Comparison of ENCODE assay signal across 9 mouse cellular contexts in the genomic region with DNA sequence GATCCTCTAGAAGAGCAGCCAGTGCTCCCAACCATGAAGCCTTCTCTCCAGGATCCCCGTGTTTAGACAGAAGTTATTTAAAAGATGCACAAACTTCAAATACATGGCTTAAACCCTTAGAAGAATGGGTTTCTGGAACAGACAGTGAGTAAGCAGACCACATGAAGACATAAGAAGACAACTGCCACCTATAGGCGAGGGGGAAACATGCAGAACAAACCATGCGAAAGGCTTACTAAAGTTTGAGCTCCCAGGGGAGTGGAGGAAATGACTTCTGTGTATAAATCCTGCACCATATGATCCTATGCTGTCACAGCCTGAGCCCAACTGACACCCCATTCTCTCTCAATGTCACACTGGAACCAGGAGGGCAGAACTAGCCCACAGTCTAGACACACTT.
DNase-seq lines count a peak whose midpoint lies in the region; ATAC-seq and TF ChIP-seq lines count a peak whose summit lies in the region.
"Had no signal": no experiment of that assay in that cellular context is flagged by ENCODE, and none has a peak within 500 bp of the region (broad histone marks: within the 10 kb centered on the region; RNA-seq: fewer than 3 reads in every experiment).

No protein-coding gene starts in this region.

- no peaks in the 10 kb centered on the region for H3K4me1 ChIP-seq in kidney, adult 2 months (ENCODE audit: control insufficient read depth, insufficient read depth, low read length)
- H3K4me1 ChIP-seq in kidney, embryonic 14.5 days (ENCODE audit: control insufficient read depth, insufficient read depth, low read length), result no peaks in the 10 kb centered on the region
- H3K4me1 ChIP-seq in intestine, embryonic 15.5 days (replicated peaks), result no peaks in the 10 kb centered on the region
- H3K4me1 ChIP-seq in hindbrain, embryonic 13.5 days (replicated peaks), result peaks cover 13% of the 10 kb centered on the region

- H3K27me3 ChIP-seq in kidney, adult 2 months (replicated peaks; ENCODE audit: control insufficient read depth, insufficient read depth, low read length), result no peaks in the 10 kb centered on the region
- no peaks in the 10 kb centered on the region for H3K27me3 ChIP-seq in kidney, embryonic 14.5 days (ENCODE audit: control insufficient read depth, insufficient read depth, low read length)
- H3K27me3 ChIP-seq in intestine, embryonic 15.5 days (replicated peaks), result no peaks in the 10 kb centered on the region
- no peaks in the 10 kb centered on the region for H3K27me3 ChIP-seq in hindbrain, embryonic 13.5 days

- no peaks in the 10 kb centered on the region for H3K9me3 ChIP-seq in kidney, embryonic 14.5 days (ENCODE audit: control insufficient read depth, low read length)
- no peaks in the 10 kb centered on the region for H3K9me3 ChIP-seq in intestine, embryonic 15.5 days
- H3K9me3 ChIP-seq in hindbrain, embryonic 13.5 days, result no peaks in the 10 kb centered on the region

- no peak for TF ChIP-seq POLR2A in kidney, adult 2 months (IDR thresholded peaks at IDR 0.05; ENCODE audit: low read depth, low read length)

- no peak overlapping the region for H3K27ac ChIP-seq in kidney, adult 2 months (ENCODE audit: insufficient read depth, low read depth, low read length)
- no peak overlapping the region for H3K27ac ChIP-seq in kidney, embryonic 14.5 days (ENCODE audit: low read depth, low read length)
- H3K27ac ChIP-seq in intestine, embryonic 15.5 days, result no peak overlapping the region
- H3K27ac ChIP-seq in hindbrain, embryonic 13.5 days, result no peak overlapping the region

- H3K36me3 ChIP-seq in kidney, adult 2 months (ENCODE audit: control insufficient read depth, insufficient read depth, low read length), result no peaks in the 10 kb centered on the region; the same call in 1 of the 2 replicates
- H3K36me3 ChIP-seq in kidney, embryonic 14.5 days (ENCODE audit: control insufficient read depth, insufficient read depth, low read length), result peaks cover 3% of the 10 kb centered on the region; the same call in 1 of the 2 replicates
- H3K36me3 ChIP-seq in intestine, embryonic 15.5 days, result no peaks in the 10 kb centered on the region
- no peaks in the 10 kb centered on the region for H3K36me3 ChIP-seq in hindbrain, embryonic 13.5 days

- ATAC-seq in kidney, embryonic 14.5 days (ENCODE audit: low FRiP score, low TSS enrichment), result no peak
- peak; percentile 76 for ATAC-seq in common myeloid progenitor, adult 5-6 weeks (replicated peaks; ENCODE audit: low read depth, poor library complexity, severe bottlenecking)
- 0 out of 2 replicates have a peak, but pooled peaks have one; percentile 47 for ATAC-seq in megakaryocyte-erythroid progenitor cell, adult 5-6 weeks (replicated peaks; ENCODE audit: low FRiP score, low TSS enrichment, poor library complexity, severe bottlenecking)
- ATAC-seq in erythroblast, adult 5-6 weeks (replicated peaks; ENCODE audit: low FRiP score, poor library complexity, severe bottlenecking), result no peak
- ATAC-seq in intestine, embryonic 15.5 days, result no peak
- ATAC-seq in hindbrain, embryonic 13.5 days (ENCODE audit: low FRiP score), result no peak

- 63% methylated on average over 3 of the region's 3 CpGs for WGBS in kidney, adult 2 months
- WGBS in kidney, embryonic 14.5 days, result 57% methylated on average over 3 of the region's 3 CpGs
- 57% methylated on average over 3 of the region's 3 CpGs for WGBS in intestine, embryonic 15.5 days
- WGBS in hindbrain, embryonic 13.5 days, result 59% methylated on average over 3 of the region's 3 CpGs

- peak; percentile 36 for DNase-seq in kidney, adult 2 months
- peak; percentile 47 for DNase-seq in ES-CJ7 (ENCODE audit: low read depth, low spot score)

- no peak overlapping the region for H3K4me3 ChIP-seq in kidney, adult 2 months (ENCODE audit: insufficient read depth, low read depth, low read length)
- no peak overlapping the region for H3K4me3 ChIP-seq in kidney, embryonic 14.5 days (ENCODE audit: low read length)
- no peak overlapping the region for H3K4me3 ChIP-seq in intestine, embryonic 15.5 days (replicated peaks)
- no peak overlapping the region for H3K4me3 ChIP-seq in hindbrain, embryonic 13.5 days
- H3K4me3 ChIP-seq: myocyte had no signal

- no peak overlapping the region for H3K4me2 ChIP-seq in kidney, embryonic 14.5 days (replicated peaks; ENCODE audit: low read depth, low read length)
- no peak overlapping the region for H3K4me2 ChIP-seq in intestine, embryonic 15.5 days (replicated peaks)
- no peak overlapping the region for H3K4me2 ChIP-seq in hindbrain, embryonic 13.5 days

- TF ChIP-seq CTCF in kidney, adult 2 months (conservative IDR thresholded peaks at IDR 0.05; ENCODE audit: insufficient read depth, insufficient read length, low read depth, low read length), result 0 out of 2 replicates have a peak, but pooled peaks have one; percentile 22

- H3K9ac ChIP-seq in kidney, embryonic 14.5 days (ENCODE audit: low read depth, low read length), result no peak overlapping the region
- H3K9ac ChIP-seq in intestine, embryonic 15.5 days, result no peak overlapping the region
- no peak overlapping the region for H3K9ac ChIP-seq in hindbrain, embryonic 13.5 days

Comparison
In these comparisons a context has a peak if more than half of its experiments do, and no peak if none do; other contexts are left out.
1. ATAC-seq: peak in common myeloid progenitor, adult 5-6 weeks (single experiment) and megakaryocyte-erythroid progenitor cell, adult 5-6 weeks (single experiment); none in kidney, embryonic 14.5 days (single experiment), erythroblast, adult 5-6 weeks (single experiment), intestine, embryonic 15.5 days (single experiment) and hindbrain, embryonic 13.5 days (single experiment).